Mouse (Mus musculus): ENCODE data around the gene Zfp541.

DNA sequence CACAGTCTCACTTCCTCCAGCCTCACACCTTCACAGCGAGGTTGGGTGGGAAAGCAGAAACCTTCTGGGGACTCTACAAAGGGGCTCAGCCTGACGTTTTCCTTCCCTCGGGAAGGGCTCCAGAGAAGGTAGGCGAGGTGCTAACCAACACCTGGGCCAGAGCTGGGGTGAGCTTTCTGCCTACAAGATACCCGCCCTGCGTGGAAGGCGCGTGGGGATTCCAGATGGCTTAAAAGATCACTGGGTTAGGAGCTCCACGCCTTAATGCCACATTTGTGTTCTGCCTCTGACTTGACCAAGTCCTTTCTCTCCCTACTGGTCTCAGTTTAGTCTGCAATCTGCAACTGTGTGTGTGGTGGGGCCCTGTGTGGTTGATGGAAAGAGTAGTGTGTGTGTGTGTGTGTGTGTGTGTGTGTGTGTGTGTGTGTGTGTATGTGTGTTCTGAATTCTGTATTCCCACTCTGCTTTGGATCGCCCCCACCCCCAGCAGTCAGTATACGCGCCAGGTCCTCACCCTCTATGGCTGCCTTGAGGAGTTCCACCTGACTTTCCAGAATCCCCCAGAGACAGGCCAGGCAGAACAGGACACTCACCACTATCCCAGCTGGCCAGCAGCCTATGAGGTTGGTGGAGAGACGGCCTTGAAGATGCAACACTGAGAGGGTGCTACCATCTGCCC lies 69.5 kb downstream of the Zfp541 start:
- TF ChIP-seq MYOD1 (IDR thresholded peaks at IDR 0.05; ENCODE audit: control insufficient read depth in 1 of 3, insufficient read length in 2 of 3, low read depth in 2 of 3) (no peak), POLR2A (IDR thresholded peaks at IDR 0.05; ENCODE audit: insufficient read length, low read depth) (no peak), E2F4 (IDR thresholded peaks at IDR 0.05; ENCODE audit: insufficient read depth) (no peak), USF1 (IDR thresholded peaks at IDR 0.05; ENCODE audit: low read depth) (no peak), POLR2AphosphoS2 (IDR thresholded peaks at IDR 0.05; ENCODE audit: insufficient read length, low read depth) (no peak), CEBPB (IDR thresholded peaks at IDR 0.05; ENCODE audit: insufficient read depth, poor library complexity, severe bottlenecking) (no peak), SRF (IDR thresholded peaks at IDR 0.05; ENCODE audit: control insufficient read depth, insufficient read length, low read depth) (no peak), REST (IDR thresholded peaks at IDR 0.05; ENCODE audit: insufficient read depth, insufficient read length) (no peak), TCF3 (IDR thresholded peaks at IDR 0.05; ENCODE audit: insufficient read length, low read depth) (no peak)

All from myocyte (in vitro differentiated cells).